Mouse (Mus musculus) spleen, adult 2 months (tissue): ENCODE results near the gene Nanos3.

ENCODE experiments used
- CTCF ChIP-seq: fragments of 200-500 bp; IDR thresholded peaks from 2 replicates; pipeline ENCODE4 v1.5.1; 2011; ENCODE audit warnings: mild to moderate bottlenecking, inconsistent platforms; ENCODE audit not compliant: insufficient read depth, insufficient read length, insufficient replicate concordance; ENCODE audit errors: extremely low read depth
- POLR2A ChIP-seq: fragments of 200-500 bp; IDR thresholded peaks from 2 replicates; pipeline ENCODE4 v1.6.1; 2011; ENCODE audit warnings: low read depth, low read length, inconsistent platforms

DNA sequence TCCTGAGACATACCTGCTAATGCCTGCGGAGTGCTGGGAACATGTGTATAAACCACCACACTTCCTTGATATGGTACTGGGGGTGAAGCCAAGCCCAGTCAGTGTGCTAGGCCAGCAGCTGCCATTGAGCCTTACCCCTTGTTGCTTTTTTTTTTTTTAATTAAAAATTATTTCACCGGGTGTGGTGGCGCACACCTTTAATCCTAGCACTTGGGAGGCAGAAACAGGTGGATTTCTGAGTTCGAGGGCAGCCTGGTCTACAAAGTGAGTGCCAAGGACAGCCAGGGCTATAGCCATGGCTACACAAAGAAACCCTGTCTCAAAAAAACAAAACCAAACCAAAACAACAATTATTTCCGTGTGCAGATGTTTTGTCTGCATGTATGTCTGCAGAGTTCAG, 20.1 kb upstream of the Nanos3 start:
- TF ChIP-seq CTCF (no peak), POLR2A (no peak)
